Mouse (Mus musculus) bone marrow, adult 2 months (tissue): Measurements from ENCODE around the gene Rfc4.

Experiments
- CTCF ChIP-seq: fragments of 200-500 bp; IDR thresholded peaks from 2 replicates; pipeline ENCODE4 v1.5.1; 2011; ENCODE audit warnings: low read length, control low read depth; ENCODE audit not compliant: control insufficient read depth, insufficient read depth
- POLR2A ChIP-seq: fragments of 200-500 bp; IDR thresholded peaks from 2 replicates; pipeline ENCODE4 v1.6.1; 2011; ENCODE audit warnings: low read depth, mild to moderate bottlenecking, control low read depth, low read length, borderline replicate concordance; ENCODE audit not compliant: control insufficient read depth

GRCm38 (mm10) chr16:23102340-23103037 is 25.0 kb downstream of the Rfc4 start:
- TF ChIP-seq CTCF (no peak), POLR2A (no peak)
